Mouse (Mus musculus) midbrain, embryonic 14.5 days (tissue): Measurements from ENCODE around the gene Bbs9. TPM values are rescaled to one million over a fixed set of nuclear protein-coding genes. Genes with fewer than 3 reads are reported as not detected.
A peak's percentile ranks its signal among the peaks of the same experiment; 100 is the strongest.

Experiments
- ATAC-seq: fragments of 200-750 bp; cut with Nextera tagmentation; 2 replicates; pipeline ENCODE4 v1.8.0; 2017; ENCODE audit warnings: moderate number of reproducible peaks, moderate library complexity; ENCODE audit not compliant: low FRiP score, low TSS enrichment
- DNase-seq: peaks from one replicate; pipeline ENCODE4 v3.0.0-alpha.2; 2015
- H3K27ac ChIP-seq: fragments of 300-500 bp; sonication (generic); replicated peaks from 2 replicates; pipeline ENCODE4 v1.5.1; 2014; ENCODE audit warnings: mild to moderate bottlenecking, low read depth, low read length, moderate library complexity
- H3K27me3 ChIP-seq: fragments of 300-500 bp; sonication (generic); 2 replicates; pipeline ENCODE4 v1.6.1; 2014; ENCODE audit warnings: low read length, control low read depth, mixed read lengths; ENCODE audit not compliant: control insufficient read depth, insufficient read depth
- H3K36me3 ChIP-seq: fragments of 300-500 bp; sonication (generic); 2 replicates; pipeline ENCODE4 v1.6.1; 2014; ENCODE audit warnings: low read length, control low read depth; ENCODE audit not compliant: control insufficient read depth, insufficient read depth
- H3K4me1 ChIP-seq: fragments of 300-500 bp; sonication (generic); 2 replicates; pipeline ENCODE4 v1.6.1; 2014; ENCODE audit warnings: mild to moderate bottlenecking, antibody characterized with exemption, low read length, control low read depth; ENCODE audit not compliant: control insufficient read depth, insufficient read depth
- H3K4me2 ChIP-seq: fragments of 300-500 bp; sonication (generic); 2 replicates; pipeline ENCODE4 v1.6.1; 2014; ENCODE audit warnings: mild to moderate bottlenecking, low read length, moderate library complexity
- H3K4me3 ChIP-seq: fragments of 300-500 bp; sonication (generic); replicated peaks from 2 replicates; pipeline ENCODE4 v1.5.1; 2014; ENCODE audit warnings: low read depth, low read length
- H3K9ac ChIP-seq: fragments of 300-500 bp; sonication (generic); replicated peaks from 2 replicates; pipeline ENCODE4 v1.6.1; 2014; ENCODE audit warnings: mild to moderate bottlenecking, low read length, moderate library complexity
- H3K9me3 ChIP-seq: fragments of 300-500 bp; sonication (generic); 2 replicates; pipeline ENCODE4 v1.6.1; 2016; ENCODE audit warnings: low read length, control low read depth, mixed read lengths; ENCODE audit not compliant: control insufficient read depth
- WGBS: fragments of 180-500 bp; shearing (Covaris S2); extraction: QIAGEN DNeasy Blood & Tissue Kit; methylation state at CpG from one replicate; pipeline ENCODE4 v1.1.7; 2014; 5-methylcytosine and 5-hydroxymethylcytosine counted together
- polyA plus RNA-seq: library from polyadenylated mRNA; unstranded; fragments of >200 nt; fragmentation: Nextera tagmentation; extraction: Ambion mirVana; gene quantifications from 2 replicates; pipeline ENCODE4 v1.2.1, GENCODE M21; 2014

Bbs9 gene
- polyA plus RNA-seq, 1 experiment from 2014 or later: 24.2 TPM

DNA sequence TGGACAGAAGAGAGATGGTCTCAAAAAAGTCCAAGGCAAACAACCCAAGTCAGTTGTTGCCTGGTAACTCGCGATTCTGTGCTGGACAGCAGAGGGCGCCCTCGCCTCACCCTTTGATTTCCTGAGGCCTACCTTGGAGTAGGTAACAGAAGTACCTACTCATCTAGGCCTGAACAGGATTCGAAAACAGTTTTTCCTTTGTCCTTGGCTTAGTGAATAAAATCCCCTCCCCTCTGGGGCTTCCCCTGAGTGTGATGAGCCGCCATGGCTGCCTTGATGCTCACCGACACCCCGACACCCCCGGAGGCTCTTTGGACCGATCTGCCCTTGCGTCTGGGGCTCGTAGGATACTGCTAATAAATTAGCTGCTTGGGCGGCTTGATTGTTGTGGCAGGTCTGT, 82.0 kb downstream of the Bbs9 start:
- H3K36me3 ChIP-seq: no peaks in the 10 kb centered on the region
- no peak overlapping the region for H3K4me3 ChIP-seq
- peak; percentile 76 for DNase-seq
- H3K9me3 ChIP-seq: no peaks in the 10 kb centered on the region
- no peaks in the 10 kb centered on the region for H3K27me3 ChIP-seq
- no peak for ATAC-seq
- no peak overlapping the region for H3K4me2 ChIP-seq
- 57% methylated on average over 13 of the region's 13 CpGs for WGBS
- no peak overlapping the region for H3K9ac ChIP-seq
- no peaks in the 10 kb centered on the region for H3K4me1 ChIP-seq
- H3K27ac ChIP-seq: no peak overlapping the region

GRCm38 (mm10) chr9:22563612-22564347, 88.3 kb downstream of the Bbs9 start:
- Histone ChIP-seq H3K9me3 (no peaks in the 10 kb centered on the region), H3K27ac (no peak overlapping the region), H3K4me2 (no peak overlapping the region), H3K36me3 (no peaks in the 10 kb centered on the region), H3K4me3 (no peak overlapping the region), H3K9ac (no peak overlapping the region), H3K27me3 (no peaks in the 10 kb centered on the region), H3K4me1 (no peaks in the 10 kb centered on the region)
- 89% methylated on average over 11 of the region's 11 CpGs for WGBS
- no peak for ATAC-seq
- no peak for DNase-seq

DNA sequence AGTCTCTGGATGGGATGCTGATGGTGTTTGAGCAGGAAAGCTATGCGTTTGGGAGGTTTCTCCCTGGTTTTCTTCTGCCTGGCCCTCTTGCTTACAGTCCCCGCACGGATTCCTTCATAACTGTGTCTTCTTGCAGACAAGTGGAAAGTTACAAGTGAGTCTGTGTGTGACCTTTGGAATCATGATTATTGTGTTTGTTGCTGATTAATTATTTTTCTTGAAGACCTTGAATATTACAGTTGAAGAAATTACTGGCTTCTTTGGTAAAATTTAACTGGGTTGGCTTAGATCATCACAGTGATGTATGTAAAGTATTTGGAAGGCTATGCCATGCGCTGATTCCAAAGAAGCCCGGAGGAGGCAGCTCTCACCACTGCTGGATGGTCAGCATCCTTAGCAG, 92.2 kb downstream of the Bbs9 start:
- H3K4me1 ChIP-seq: no peaks in the 10 kb centered on the region
- no peaks in the 10 kb centered on the region for H3K27me3 ChIP-seq
- no peak overlapping the region for H3K9ac ChIP-seq
- no peak overlapping the region for H3K4me3 ChIP-seq
- no peaks in the 10 kb centered on the region for H3K9me3 ChIP-seq
- no peaks in the 10 kb centered on the region for H3K36me3 ChIP-seq
- WGBS: 96% methylated on average over 5 of the region's 5 CpGs
- no peak overlapping the region for H3K27ac ChIP-seq
- DNase-seq (no peak), ATAC-seq (no peak)
- no peak overlapping the region for H3K4me2 ChIP-seq

DNA sequence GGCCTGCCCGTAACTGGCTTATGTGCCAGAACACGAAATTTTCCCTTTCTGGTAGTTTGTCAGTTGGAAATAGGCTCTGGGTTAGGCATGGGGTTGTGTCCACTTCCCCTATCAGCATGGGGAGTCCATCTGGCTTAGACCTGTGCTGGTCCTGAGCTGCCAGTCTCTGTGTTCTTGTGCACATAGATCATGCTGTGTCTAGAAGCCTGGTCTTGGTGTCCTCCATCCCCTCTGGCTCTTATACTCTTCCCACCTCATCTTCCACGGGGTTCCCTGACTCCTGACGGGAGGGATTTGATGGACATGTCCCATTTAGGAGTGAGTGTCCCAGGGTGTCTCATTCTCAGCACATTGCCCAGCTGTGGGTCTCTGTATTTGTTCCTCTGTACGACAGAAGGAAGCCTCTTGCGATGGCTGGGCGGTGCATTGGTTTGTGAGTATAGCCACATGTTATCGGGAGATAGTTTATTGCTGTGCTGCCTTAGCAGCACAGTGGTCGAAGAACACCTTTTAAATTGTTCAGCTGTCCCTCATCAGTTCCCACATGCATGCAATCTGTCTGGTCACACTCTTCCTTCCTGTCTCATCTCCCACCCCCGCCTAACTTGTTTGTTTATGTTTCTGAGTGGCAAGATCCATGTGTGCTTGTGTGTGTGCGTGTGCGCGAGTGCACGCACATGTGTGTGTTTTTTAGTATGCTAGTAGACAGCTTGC, 101.1 kb downstream of the Bbs9 start:
- no peak for DNase-seq
- H3K4me2 ChIP-seq: no peak overlapping the region
- WGBS: 91% methylated on average over 14 of the region's 14 CpGs

GRCm38 (mm10) chr9:22578266-22578665, 102.8 kb downstream of the Bbs9 start:
- Histone ChIP-seq H3K9me3 (no peaks in the 10 kb centered on the region), H3K27me3 (no peaks in the 10 kb centered on the region), H3K4me3 (no peak overlapping the region), H3K4me2 (no peak overlapping the region), H3K9ac (no peak overlapping the region), H3K36me3 (no peaks in the 10 kb centered on the region), H3K27ac (no peak overlapping the region), H3K4me1 (no peaks in the 10 kb centered on the region)
- ATAC-seq: no peak
- WGBS: 96% methylated on average over 3 of the region's 3 CpGs
- no peak for DNase-seq

More for the DNA sequence above, 101.1 kb downstream of the Bbs9 start:
- Histone ChIP-seq H3K36me3 (no peaks in the 10 kb centered on the region), H3K9ac (no peak overlapping the region), H3K9me3 (no peaks in the 10 kb centered on the region), H3K27ac (no peak overlapping the region), H3K4me3 (no peak overlapping the region), H3K27me3 (no peaks in the 10 kb centered on the region), H3K4me1 (no peaks in the 10 kb centered on the region)
- ATAC-seq: no peak

- H3K9me3 ChIP-seq: no peaks in the 10 kb centered on the region
- H3K27me3 ChIP-seq: no peaks in the 10 kb centered on the region
- DNase-seq (no peak), ATAC-seq (no peak)
- no peak overlapping the region for H3K9ac ChIP-seq
- no peak overlapping the region for H3K4me3 ChIP-seq
- no peak overlapping the region for H3K4me2 ChIP-seq
- H3K36me3 ChIP-seq: no peaks in the 10 kb centered on the region
- H3K27ac ChIP-seq: no peak overlapping the region
- H3K4me1 ChIP-seq: no peaks in the 10 kb centered on the region
- WGBS: 89% methylated on average over 3 of the region's 3 CpGs
These were observed 108.7 kb downstream of the Bbs9 start for GRCm38 (mm10) chr9:22584221-22584620.

DNA sequence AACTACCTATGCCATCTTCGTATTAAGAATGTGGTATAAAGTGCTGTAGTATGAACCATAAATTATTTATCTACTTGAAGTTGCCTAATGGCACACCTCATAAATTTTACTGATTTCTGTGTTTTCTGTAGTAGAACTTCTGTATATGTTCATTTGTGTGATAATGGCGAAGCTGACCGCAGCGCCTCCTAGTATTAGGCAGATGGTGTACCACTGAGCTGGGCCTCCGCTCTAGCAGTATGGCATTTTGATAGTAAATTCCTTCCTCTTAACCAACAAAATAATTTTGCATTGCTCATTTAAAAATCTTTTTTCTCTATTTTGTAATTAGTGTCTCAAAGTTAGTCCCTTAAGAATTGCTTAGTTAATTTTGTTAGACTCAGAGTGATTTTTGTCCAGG, 117.5 kb downstream of the Bbs9 start:
- Histone ChIP-seq H3K27ac (no peak overlapping the region), H3K9me3 (no peaks in the 10 kb centered on the region), H3K27me3 (no peaks in the 10 kb centered on the region), H3K4me2 (no peak overlapping the region), H3K9ac (no peak overlapping the region), H3K36me3 (no peaks in the 10 kb centered on the region), H3K4me1 (no peaks in the 10 kb centered on the region), H3K4me3 (no peak overlapping the region)
- DNase-seq (no peak), ATAC-seq (no peak)
- WGBS: 96% methylated on average over 5 of the region's 5 CpGs

DNA sequence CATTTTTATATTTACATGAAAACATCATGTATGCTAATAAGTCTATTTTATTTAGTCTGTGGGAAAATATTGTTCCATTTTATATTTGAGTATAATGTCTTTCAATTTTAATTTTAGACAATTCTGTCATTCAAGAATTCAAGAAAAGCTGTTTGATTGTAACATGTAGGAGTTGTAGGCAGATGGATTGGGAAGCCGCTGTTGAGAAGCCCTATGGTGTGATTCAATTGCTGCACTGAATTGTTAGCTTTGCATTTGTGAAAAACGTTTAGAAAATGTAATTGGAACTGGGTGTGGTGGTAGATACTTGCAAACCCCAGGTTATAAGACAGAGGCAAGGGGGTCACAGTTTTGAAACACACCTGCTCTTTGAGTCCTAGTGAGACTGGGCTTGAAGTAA, 121.1 kb downstream of the Bbs9 start:
- no peaks in the 10 kb centered on the region for H3K9me3 ChIP-seq
- WGBS: 68% methylated on average over 2 of the region's 2 CpGs
- H3K36me3 ChIP-seq: no peaks in the 10 kb centered on the region
- H3K4me2 ChIP-seq: no peak overlapping the region
- no peak overlapping the region for H3K9ac ChIP-seq
- DNase-seq (no peak), ATAC-seq (no peak)
- H3K27ac ChIP-seq: no peak overlapping the region
- no peaks in the 10 kb centered on the region for H3K4me1 ChIP-seq
- no peak overlapping the region for H3K4me3 ChIP-seq
- no peaks in the 10 kb centered on the region for H3K27me3 ChIP-seq

GRCm38 (mm10) chr9:22613271-22613824, 137.8 kb downstream of the Bbs9 start:
- no peak overlapping the region for H3K27ac ChIP-seq

More at GRCm38 (mm10) chr9:22613271-22613824, 137.8 kb downstream of the Bbs9 start:
- DNase-seq: peak; percentile 41
- ATAC-seq: no peak
- Histone ChIP-seq H3K9ac (no peak overlapping the region), H3K4me3 (no peak overlapping the region), H3K27me3 (no peaks in the 10 kb centered on the region), H3K36me3 (no peaks in the 10 kb centered on the region), H3K9me3 (no peaks in the 10 kb centered on the region), H3K4me2 (no peak overlapping the region), H3K4me1 (no peaks in the 10 kb centered on the region)
- WGBS: 58% methylated on average over 6 of the region's 6 CpGs
